Mouse (Mus musculus) thymus, adult 18-20 months (tissue): Measurements from ENCODE around the gene Suox.
"Not testable (repeated sequence)": the region's sequence is repeated elsewhere in the genome, so short reads cannot be mapped to it uniquely, and the experiment has no call there.

ENCODE experiments used
- DNase-seq, 2 experiments: peaks; one replicate each; pipeline ENCODE4 v3.0.0; 2022; ENCODE audit warnings: mixed read lengths in 2 of 2

The Suox gene

GRCm38 (mm10) chr10:128663441-128664220, 10.2 kb downstream of the Suox start:
- DNase-seq = no peak

- no peak for DNase-seq
These were observed 11.4 kb downstream of the Suox start for GRCm38 (mm10) chr10:128662465-128662864.

- DNase-seq = no peak
These were observed 14.4 kb downstream of the Suox start for GRCm38 (mm10) chr10:128659490-128659889.

- no peak for DNase-seq
These were observed 16.0 kb downstream of the Suox start for GRCm38 (mm10) chr10:128657844-128658243.

- no peak for DNase-seq
These were observed 17.1 kb downstream of the Suox start for GRCm38 (mm10) chr10:128656731-128657130.

- DNase-seq = no peak
These were observed 18.6 kb downstream of the Suox start for GRCm38 (mm10) chr10:128655254-128655653.

- no peak for DNase-seq
These were observed 20.0 kb downstream of the Suox start for GRCm38 (mm10) chr10:128653866-128654265.

- DNase-seq = no peak
These were observed 27.5 kb downstream of the Suox start for GRCm38 (mm10) chr10:128646139-128647089.

- peak; percentile 24 to 31 for DNase-seq
These were observed 28.5 kb downstream of the Suox start, which contains the start of gene Ikzf4 for GRCm38 (mm10) chr10:128645111-128646011. Ikzf4 (minus strand) TSS chr10:128645991.

- no peak for DNase-seq
These were observed 31.1 kb downstream of the Suox start for GRCm38 (mm10) chr10:128642749-128643148.

- DNase-seq = no peak
These were observed 32.0 kb downstream of the Suox start for GRCm38 (mm10) chr10:128641871-128642270.

- no peak for DNase-seq
These were observed 33.0 kb downstream of the Suox start for GRCm38 (mm10) chr10:128640891-128641290.

GRCm38 (mm10) chr10:128639999-128640398, 33.9 kb downstream of the Suox start:
- no peak for DNase-seq

GRCm38 (mm10) chr10:128637011-128637410, 36.9 kb downstream of the Suox start:
- peak; percentile 57 to 77 for DNase-seq

GRCm38 (mm10) chr10:128636561-128636960, 37.3 kb downstream of the Suox start:
- peak; percentile 25 to 56 for DNase-seq

- no peak for DNase-seq
These were observed 38.2 kb downstream of the Suox start for GRCm38 (mm10) chr10:128635697-128636096.

- no peak for DNase-seq
These were observed 42.3 kb downstream of the Suox start for GRCm38 (mm10) chr10:128631571-128631970.

GRCm38 (mm10) chr10:128630306-128630705, 43.6 kb downstream of the Suox start:
- DNase-seq = not testable (repeated sequence)

GRCm38 (mm10) chr10:128629746-128630145, 44.1 kb downstream of the Suox start:
- DNase-seq = no peak

GRCm38 (mm10) chr10:128627398-128628317, 46.2 kb downstream of the Suox start:
- DNase-seq = no peak
